Mouse (Mus musculus) spleen, postnatal 4 days (tissue): ENCODE data around the gene Camkmt.

Experiments used
- DNase-seq, 2 experiments: peaks; one replicate each; pipeline ENCODE4 v3.0.0; 2022; ENCODE audit warnings: low spot score in 2 of 2

Camkmt gene

GRCm38 (mm10) chr17:85170541-85171255 is 80.3 kb downstream of the Camkmt start:
- DNase-seq: no peak

GRCm38 (mm10) chr17:85171951-85172350 is 81.6 kb downstream of the Camkmt start:
- DNase-seq: no peak

GRCm38 (mm10) chr17:85177231-85177630 is 86.9 kb downstream of the Camkmt start:
- DNase-seq: no peak

- no peak for DNase-seq
Observed at GRCm38 (mm10) chr17:85180471-85181060, 90.2 kb downstream of the Camkmt start.

- peak; percentile 75 to 88 for DNase-seq
Observed at GRCm38 (mm10) chr17:85189227-85190127, 99.1 kb downstream of the Camkmt start.

GRCm38 (mm10) chr17:85190128-85190435 is 99.7 kb downstream of the Camkmt start:
- DNase-seq: no peak

- no peak for DNase-seq
Observed at GRCm38 (mm10) chr17:85193294-85193693, 102.9 kb downstream of the Camkmt start.

GRCm38 (mm10) chr17:85198781-85199180 is 108.4 kb downstream of the Camkmt start:
- DNase-seq: no peak

- no peak for DNase-seq
Observed at GRCm38 (mm10) chr17:85199321-85199720, 109.0 kb downstream of the Camkmt start.

- DNase-seq: peak in 1 of 2 experiments; percentile 35
Observed at GRCm38 (mm10) chr17:85218054-85218453, 127.7 kb downstream of the Camkmt start.

- no peak for DNase-seq
Observed at GRCm38 (mm10) chr17:85242109-85242508, 151.8 kb downstream of the Camkmt start.

- no peak for DNase-seq
Observed at GRCm38 (mm10) chr17:85248962-85249361, 158.6 kb downstream of the Camkmt start.

GRCm38 (mm10) chr17:85249744-85250143 is 159.4 kb downstream of the Camkmt start:
- no peak for DNase-seq

- no peak for DNase-seq
Observed at GRCm38 (mm10) chr17:85256930-85257329, 166.6 kb downstream of the Camkmt start.

- no peak for DNase-seq
Observed at GRCm38 (mm10) chr17:85257348-85257747, 167.0 kb downstream of the Camkmt start.

GRCm38 (mm10) chr17:85258703-85259341 is 168.5 kb downstream of the Camkmt start:
- DNase-seq: no peak

- no peak for DNase-seq
Observed at GRCm38 (mm10) chr17:85266831-85267422, 176.6 kb downstream of the Camkmt start.

GRCm38 (mm10) chr17:85271466-85272175 is 181.3 kb downstream of the Camkmt start:
- no peak for DNase-seq

- DNase-seq: no peak
Observed at GRCm38 (mm10) chr17:85279720-85280119, 189.4 kb downstream of the Camkmt start.

GRCm38 (mm10) chr17:85282447-85282846 is 192.1 kb downstream of the Camkmt start:
- DNase-seq: no peak

- no peak for DNase-seq
Observed at GRCm38 (mm10) chr17:85291154-85291553, 200.8 kb downstream of the Camkmt start.
